Comparison of ENCODE assay signal across 15 mouse cellular contexts in the genomic region with DNA sequence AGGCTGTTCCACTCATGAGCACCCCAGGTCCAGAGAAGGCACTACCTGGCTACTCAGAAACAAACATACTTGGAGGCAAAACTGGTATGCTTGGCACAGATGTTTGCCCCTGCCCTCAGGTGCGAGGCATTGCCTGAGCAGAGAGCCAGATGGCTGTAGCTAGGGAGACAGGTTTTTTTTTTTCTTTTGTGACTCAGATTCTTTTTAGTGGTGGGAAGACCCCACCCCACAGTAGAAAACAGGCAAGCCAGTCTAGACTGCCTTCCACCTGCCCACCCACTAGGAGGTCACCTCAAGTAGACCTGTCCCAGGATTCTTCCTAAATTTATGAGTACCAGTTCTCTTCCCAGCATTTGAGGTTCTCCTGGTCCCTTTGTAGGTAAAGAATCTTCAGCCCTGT.
"Had no signal": no experiment of that assay in that cellular context is flagged by ENCODE, and none has a peak within 500 bp of the region (broad histone marks: within the 10 kb centered on the region; RNA-seq: fewer than 3 reads in every experiment).

No protein-coding gene starts in this region.

- H3K4me2 ChIP-seq: lung, embryonic 14.5 days; midbrain, embryonic 12.5 days; neural tube, embryonic 12.5 days; stomach, embryonic 15.5 days had no signal

- H3K9me3 ChIP-seq: midbrain, embryonic 12.5 days; neural tube, embryonic 12.5 days; stomach, embryonic 15.5 days had no signal

- DNase-seq: lung, adult 18-20 months; lung, embryonic 14.5 days; lung, postnatal 10 days; lung, postnatal 4 days; midbrain, embryonic 14.5 days; right cerebral cortex, postnatal 14 days; right cerebral cortex, postnatal 4 days; thymus, adult 2 months; thymus, postnatal 25 days; thymus, postnatal 4 days had no signal

- H3K36me3 ChIP-seq: midbrain, embryonic 10.5 days; midbrain, embryonic 12.5 days; neural tube, embryonic 12.5 days; stomach, embryonic 15.5 days had no signal

- H3K27me3 ChIP-seq: midbrain, embryonic 12.5 days; neural tube, embryonic 12.5 days; stomach, embryonic 15.5 days had no signal

- H3K4me1 ChIP-seq: midbrain, embryonic 10.5 days; neural tube, embryonic 12.5 days; stomach, embryonic 15.5 days had no signal

- H3K4me3 ChIP-seq: midbrain, embryonic 10.5 days; midbrain, embryonic 12.5 days; neural tube, embryonic 12.5 days; stomach, embryonic 15.5 days had no signal

- H3K27ac ChIP-seq: midbrain, embryonic 10.5 days; midbrain, embryonic 12.5 days; neural tube, embryonic 12.5 days; stomach, embryonic 15.5 days; stomach, postnatal 0 days had no signal

- H3K9ac ChIP-seq: lung, embryonic 14.5 days; midbrain, embryonic 12.5 days; neural tube, embryonic 12.5 days; stomach, embryonic 15.5 days had no signal
